Mouse (Mus musculus): ENCODE results near the gene Kcnq5. TPM values are rescaled to one million over a fixed set of nuclear protein-coding genes. Genes with fewer than 3 reads are reported as not detected.

The Kcnq5 gene
- polyA plus RNA-seq (2012; ENCODE audit: low replicate concordance), result 0.11 and 0.19 TPM in 2 replicates

DNA sequence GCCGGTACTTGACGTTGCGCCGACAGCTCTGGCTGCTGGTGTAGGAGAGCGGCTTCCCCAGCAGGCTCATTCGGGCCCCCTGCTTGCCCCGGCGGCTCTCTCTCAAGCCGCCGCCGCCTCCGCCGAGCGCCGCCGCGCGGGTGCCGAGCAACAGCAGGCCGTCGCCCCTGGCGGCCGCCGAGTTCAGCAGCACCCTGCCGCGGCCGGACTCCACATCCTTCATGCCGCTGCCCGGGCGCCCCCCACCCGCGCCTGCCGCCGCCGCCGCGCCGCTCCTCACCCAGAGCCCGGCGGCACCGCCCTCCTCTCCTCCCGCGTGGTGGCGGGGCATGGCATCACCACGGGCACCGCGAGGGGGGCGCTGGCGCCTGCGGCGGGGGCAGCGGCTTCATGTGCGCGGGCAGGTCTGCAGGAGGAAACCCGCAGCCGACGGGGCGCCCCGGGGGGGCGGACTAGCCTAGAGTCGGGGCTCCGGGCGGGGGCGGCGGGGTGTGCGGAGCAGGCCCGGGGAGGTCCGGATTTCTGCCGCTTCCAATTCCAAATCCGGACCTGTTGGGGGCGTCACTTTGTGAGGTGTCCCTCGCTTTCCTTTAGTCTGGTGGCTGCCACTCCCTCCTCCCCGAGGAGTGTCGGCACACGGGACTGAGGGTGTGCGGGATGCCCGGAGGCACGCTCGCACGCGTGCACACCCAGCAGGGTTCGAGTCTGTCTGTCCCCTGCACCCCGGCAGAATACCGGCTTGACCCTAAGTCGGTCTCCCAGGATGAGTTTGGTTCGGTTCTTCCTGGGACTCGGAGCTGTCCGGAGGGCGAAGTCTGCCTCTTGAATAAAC lies at the start of gene Kcnq5:
Gene Kcnq5, minus strand, starts transcription at position 692 of the 832 bp plus-strand sequence.

DNA sequence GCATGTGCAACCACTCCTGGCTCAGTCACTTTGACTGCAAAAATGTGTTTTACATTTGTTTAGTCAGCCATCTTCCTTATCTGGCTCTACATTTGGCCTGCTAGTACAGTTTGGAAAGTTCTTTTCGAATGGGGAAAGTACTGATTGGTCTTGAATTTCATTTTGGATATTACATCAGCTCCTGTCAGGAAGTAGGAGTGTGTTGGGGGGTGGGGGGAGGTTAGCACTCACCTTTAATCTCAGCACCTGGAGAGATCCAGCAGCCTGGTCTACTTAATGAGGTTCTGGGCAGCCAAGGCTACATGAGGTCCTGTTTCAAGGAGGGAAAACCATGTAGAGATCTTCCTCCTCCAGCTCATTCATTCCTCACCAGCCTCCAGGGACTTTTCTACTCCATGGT lies 578.5 kb downstream of the Kcnq5 start, which contains the start of gene Khdc1b:
Gene Khdc1b, plus strand, starts transcription at position 301 of the 400 bp plus-strand sequence.

DNA sequence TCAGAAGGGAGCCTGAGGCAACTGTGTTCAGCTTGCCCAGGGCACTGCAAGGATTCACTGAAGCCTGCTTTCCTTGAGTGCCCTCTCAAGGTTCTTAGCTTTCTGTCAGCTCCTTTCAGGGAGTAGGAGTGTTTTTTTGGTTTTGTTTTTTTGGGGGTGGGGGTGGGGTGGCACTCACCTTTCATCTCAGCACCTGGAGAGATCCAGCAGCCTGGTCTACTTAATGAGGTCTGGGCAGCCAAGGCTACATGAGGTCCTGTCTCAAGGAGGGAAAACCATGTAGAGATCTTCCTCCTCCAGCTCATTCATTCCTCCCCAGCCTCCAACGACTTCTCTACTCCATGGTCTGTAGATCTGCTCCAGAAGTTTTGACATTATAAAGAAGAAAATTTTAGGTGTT lies 593.7 kb downstream of the Kcnq5 start, which contains the start of gene Khdc1c:
Gene Khdc1c, plus strand, starts transcription at position 301 of the 400 bp plus-strand sequence.

DNA sequence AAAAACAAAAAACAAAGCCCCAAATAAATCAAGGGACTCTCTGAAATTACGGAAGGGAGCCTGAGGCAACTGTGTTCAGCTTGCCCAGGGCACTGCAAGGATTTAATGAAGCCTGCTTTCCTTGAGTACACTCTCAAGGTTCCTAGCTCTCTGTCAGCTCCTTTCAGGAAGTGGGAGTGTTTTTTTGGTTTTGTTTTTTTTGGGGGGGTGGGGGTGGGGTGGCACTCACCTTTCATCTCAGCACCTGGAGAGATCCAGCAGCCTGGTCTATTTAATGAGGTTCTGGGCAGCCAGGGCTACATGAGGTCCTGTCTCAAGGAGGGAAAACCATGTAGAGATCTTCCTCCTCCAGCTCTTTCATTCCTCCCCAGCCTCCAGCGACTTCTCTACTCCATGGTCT lies 612.4 kb downstream of the Kcnq5 start, which contains the start of gene Khdc1a:
Gene Khdc1a, plus strand, starts transcription at position 301 of the 400 bp plus-strand sequence.

